Mouse (Mus musculus) naive thymus-derived CD4-positive, alpha-beta T cell, adult 5 months (primary cell): ENCODE measurements around the gene Olfr384. TPM values are rescaled to one million over a fixed set of nuclear protein-coding genes. Genes with fewer than 3 reads are reported as not detected.

Source experiments
- polyA plus RNA-seq: library from polyadenylated mRNA; unstranded; fragments of 100-300 nt; shearing (Covaris generic); gene quantifications from one replicate; pipeline ENCODE4 v1.2.1, GENCODE M21; 2017

Olfr384 gene
- not detected for polyA plus RNA-seq

GRCm38 (mm10) chr11:73598294-73598693 is at the start of gene Olfr384:
Gene Olfr384 (plus strand): TSS chr11:73598594.

GRCm38 (mm10) chr11:73592908-73593307 is 5.5 kb upstream of the Olfr384 start, which contains the start of gene Olfr385:
Gene Olfr385 (minus strand): TSS chr11:73593008.

Other genes starting within 250 kb of the Olfr384 start
- gene Olfr20, start 247.8 kb upstream of the Olfr384 start, polyA plus RNA-seq, result not detected
- not detected for gene Olfr376, start 227.3 kb upstream of the Olfr384 start, polyA plus RNA-seq
- gene Olfr1, start 199.0 kb upstream of the Olfr384 start, polyA plus RNA-seq, result not detected
- not detected for gene Olfr378, start 170.1 kb upstream of the Olfr384 start, polyA plus RNA-seq
- gene Olfr380, start 141.1 kb upstream of the Olfr384 start, polyA plus RNA-seq, result not detected
- not detected for gene Olfr381, start 107.0 kb upstream of the Olfr384 start, polyA plus RNA-seq
- not detected for gene Olfr382, start 81.4 kb upstream of the Olfr384 start, polyA plus RNA-seq
- gene Olfr385, start 5.6 kb upstream of the Olfr384 start, polyA plus RNA-seq, result not detected
- gene Zfp735, start 90.2 kb downstream of the Olfr384 start, polyA plus RNA-seq, result not detected
- gene Olfr389, start 182.1 kb downstream of the Olfr384 start, polyA plus RNA-seq, result not detected
- gene Olfr390, start 184.4 kb downstream of the Olfr384 start, polyA plus RNA-seq, result not detected
- gene Olfr391-ps, start 204.5 kb downstream of the Olfr384 start, polyA plus RNA-seq, result not detected
- 0.11 TPM for gene Olfr392, start 218.5 kb downstream of the Olfr384 start, polyA plus RNA-seq